ENCODE assay signal across 11 mouse cellular contexts in genomic region chr17:29498028-29498427, GRCm38 (mm10). TPM values are rescaled to one million over a fixed set of nuclear protein-coding genes. Genes with fewer than 3 reads are reported as not detected.
DNase-seq lines count a peak whose midpoint lies in the region; ATAC-seq lines count a peak whose summit lies in the region.
"Had no signal": no experiment of that assay in that cellular context is flagged by ENCODE, and none has a peak within 500 bp of the region (broad histone marks: within the 10 kb centered on the region; RNA-seq: fewer than 3 reads in every experiment).

No protein-coding gene starts in this region.

- H3K9ac ChIP-seq in liver, embryonic 13.5 days, result peak overlapping the region; percentile 80
- H3K9ac ChIP-seq: limb, embryonic 12.5 days; neural tube, embryonic 13.5 days had no signal

- H3K4me3 ChIP-seq in liver, embryonic 13.5 days (replicated peaks), result no peak overlapping the region
- H3K4me3 ChIP-seq: limb, embryonic 12.5 days; neural tube, embryonic 13.5 days had no signal

- peaks cover 38% of the 10 kb centered on the region for H3K36me3 ChIP-seq in liver, embryonic 13.5 days

- no peak for ATAC-seq in liver, embryonic 13.5 days (ENCODE audit: low read depth)

- H3K27ac ChIP-seq in liver, embryonic 13.5 days, result peak overlapping the region; percentile 99
- H3K27ac ChIP-seq: limb, embryonic 12.5 days; neural tube, embryonic 13.5 days had no signal

- WGBS in liver, embryonic 13.5 days (ENCODE audit: insufficient replicate concordance), result 8% methylated on average over 4 of the region's 4 CpGs

- DNase-seq in heart, adult 11 months, result peak; percentile 97
- no peak for DNase-seq in heart, postnatal 25 days (ENCODE audit: low spot score)
- peak; percentile 18 for DNase-seq in urinary bladder, postnatal 14 days (ENCODE audit: low spot score)
- no peak for DNase-seq in urinary bladder, postnatal 25 days (ENCODE audit: low spot score)
- DNase-seq in liver, embryonic 13.5 days, result no peak
- DNase-seq in cerebellum, adult 11 months, result no peak
- no peak for DNase-seq in frontal cortex, postnatal 25 days (ENCODE audit: low spot score in 2 of 2)
- DNase-seq in right cerebral cortex, postnatal 25 days, result no peak
- DNase-seq: adrenal gland, postnatal 14 days had no signal

- H3K4me1 ChIP-seq in liver, embryonic 13.5 days (replicated peaks), result peaks cover 95% of the 10 kb centered on the region

- intact Hi-C loops in heart, postnatal 25 days (cut with DNase I), result no loop called here

- H3K4me2 ChIP-seq in liver, embryonic 13.5 days, result peak overlapping the region; percentile 36
- H3K4me2 ChIP-seq: limb, embryonic 12.5 days; neural tube, embryonic 13.5 days had no signal

- H3K27me3 ChIP-seq in liver, embryonic 13.5 days, result no peaks in the 10 kb centered on the region
- H3K27me3 ChIP-seq: limb, embryonic 12.5 days; neural tube, embryonic 13.5 days had no signal

- no peaks in the 10 kb centered on the region for H3K9me3 ChIP-seq in liver, embryonic 13.5 days (replicated peaks)
- H3K9me3 ChIP-seq: limb, embryonic 12.5 days; neural tube, embryonic 13.5 days had no signal

RNA-seq across cellular contexts. Expression of gene Pim1, which starts 7.5 kb away (rescaled TPM):
- total RNA-seq in heart, postnatal 25 days (2021), result 10 to 100 TPM; 22.1 to 32.7 TPM
- polyA plus RNA-seq in liver, embryonic 13.5 days (2015; fragmentation: Nextera tagmentation; extraction: Ambion mirVana), result 105 and 110 TPM in 2 replicates

RNA-seq across cellular contexts. Expression of gene Gm17657, which starts 51.4 kb away (rescaled TPM):
- not detected for total RNA-seq in heart, postnatal 25 days (2021)
- not detected in 2 replicates for polyA plus RNA-seq in liver, embryonic 13.5 days (2015; fragmentation: Nextera tagmentation; extraction: Ambion mirVana)
- total RNA-seq: adrenal gland, postnatal 14 days had no signal
- polyA plus RNA-seq: limb, embryonic 12.5 days; neural tube, embryonic 13.5 days had no signal

RNA-seq across cellular contexts. Expression of gene Tbc1d22b, which starts 51.6 kb away (rescaled TPM):
- 10 to 100 TPM; 12.7 to 13.3 TPM for total RNA-seq in heart, postnatal 25 days (2021)
- 3.2 and 4.9 TPM in 2 replicates for polyA plus RNA-seq in liver, embryonic 13.5 days (2015; fragmentation: Nextera tagmentation; extraction: Ambion mirVana)

RNA-seq across cellular contexts. Expression of gene Tmem217, which starts 54.2 kb away (rescaled TPM):
- total RNA-seq in heart, postnatal 25 days (2021), result not detected
- polyA plus RNA-seq in liver, embryonic 13.5 days (2015; fragmentation: Nextera tagmentation; extraction: Ambion mirVana), result 0.23 TPM in 2 replicates
- total RNA-seq: adrenal gland, postnatal 14 days had no signal

Comparison
In these comparisons a context has a peak if more than half of its experiments do, and no peak if none do; other contexts are left out.
1. DNase-seq: peak in heart, adult 11 months (single experiment) and urinary bladder, postnatal 14 days (single experiment); none in heart, postnatal 25 days (single experiment), urinary bladder, postnatal 25 days (single experiment), liver, embryonic 13.5 days (single experiment), cerebellum, adult 11 months (single experiment), frontal cortex, postnatal 25 days (0 of 2) and right cerebral cortex, postnatal 25 days (single experiment).